Mouse (Mus musculus): Measurements from ENCODE around the gene Ephb3. TPM values are rescaled to one million over a fixed set of nuclear protein-coding genes. Genes with fewer than 3 reads are reported as not detected.
"Not testable (repeated sequence)": the region's sequence is repeated elsewhere in the genome, so short reads cannot be mapped to it uniquely, and the experiment has no call there.

Gene Ephb3
- not detected for polyA plus RNA-seq (2017; shearing (Covaris generic))

GRCm38 (mm10) chr16:21204367-21205092, at the start of gene Ephb3:
Ephb3 (plus strand) TSS chr16:21204755.
- peak; percentile 48 for ATAC-seq

DNA sequence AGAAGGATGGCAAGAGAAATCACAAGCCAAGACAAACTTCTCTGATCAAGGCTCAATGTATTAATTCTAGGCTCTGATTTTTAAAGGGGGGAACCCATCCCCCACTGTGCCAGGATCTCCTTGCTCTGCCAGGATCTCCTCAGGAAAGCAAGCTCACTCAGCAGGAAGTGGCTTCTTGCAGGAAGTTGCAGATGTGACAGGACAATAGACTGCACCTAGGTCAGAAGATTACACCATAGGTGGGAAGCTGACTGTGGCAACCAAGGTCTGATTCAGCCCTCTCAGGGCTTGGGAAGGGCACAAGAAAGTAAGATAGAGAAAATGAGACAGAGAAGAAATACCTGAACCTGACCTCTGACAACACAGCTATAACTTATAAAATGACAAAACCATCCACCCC, 48.3 kb upstream of the Ephb3 start:
- ATAC-seq, result not testable (repeated sequence)

DNA sequence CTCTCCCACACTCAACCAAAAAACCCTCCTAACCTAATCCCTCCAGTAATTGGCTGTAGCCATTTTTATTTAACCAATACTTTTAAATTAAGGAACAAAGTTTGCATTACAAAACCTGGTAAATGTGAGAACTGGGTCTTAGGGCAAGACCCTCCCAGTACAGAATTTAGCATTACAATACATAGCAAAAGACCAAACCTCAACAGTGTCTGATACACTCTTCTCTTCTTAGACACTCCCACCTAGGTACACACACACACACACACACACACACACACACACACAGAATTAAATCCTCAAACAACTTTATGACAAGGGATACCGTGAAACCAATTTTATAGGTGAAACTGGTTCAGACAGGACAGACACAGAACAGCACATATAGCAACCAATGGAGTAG, 45.3 kb upstream of the Ephb3 start:
- not testable (repeated sequence) for ATAC-seq

DNA sequence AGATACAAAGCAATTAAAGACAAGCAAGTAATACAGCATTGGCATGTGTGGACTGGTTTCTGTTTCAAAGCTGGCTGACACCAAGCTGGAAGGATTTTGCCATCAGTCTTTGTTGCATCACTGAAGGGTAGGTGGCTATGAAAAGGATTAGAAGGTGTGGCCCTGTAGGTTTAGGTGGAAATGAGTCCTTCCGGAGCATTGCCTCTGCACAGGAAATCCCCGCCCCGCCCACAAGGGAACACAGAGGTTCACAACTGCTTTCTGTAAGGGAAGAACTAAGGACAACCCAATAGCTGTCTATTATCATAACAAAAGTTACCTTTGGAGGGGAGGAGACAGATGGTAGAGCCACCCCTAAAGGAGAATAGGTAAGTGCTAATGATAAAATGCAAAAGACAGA, 41.1 kb upstream of the Ephb3 start:
- not testable (repeated sequence) for ATAC-seq

DNA sequence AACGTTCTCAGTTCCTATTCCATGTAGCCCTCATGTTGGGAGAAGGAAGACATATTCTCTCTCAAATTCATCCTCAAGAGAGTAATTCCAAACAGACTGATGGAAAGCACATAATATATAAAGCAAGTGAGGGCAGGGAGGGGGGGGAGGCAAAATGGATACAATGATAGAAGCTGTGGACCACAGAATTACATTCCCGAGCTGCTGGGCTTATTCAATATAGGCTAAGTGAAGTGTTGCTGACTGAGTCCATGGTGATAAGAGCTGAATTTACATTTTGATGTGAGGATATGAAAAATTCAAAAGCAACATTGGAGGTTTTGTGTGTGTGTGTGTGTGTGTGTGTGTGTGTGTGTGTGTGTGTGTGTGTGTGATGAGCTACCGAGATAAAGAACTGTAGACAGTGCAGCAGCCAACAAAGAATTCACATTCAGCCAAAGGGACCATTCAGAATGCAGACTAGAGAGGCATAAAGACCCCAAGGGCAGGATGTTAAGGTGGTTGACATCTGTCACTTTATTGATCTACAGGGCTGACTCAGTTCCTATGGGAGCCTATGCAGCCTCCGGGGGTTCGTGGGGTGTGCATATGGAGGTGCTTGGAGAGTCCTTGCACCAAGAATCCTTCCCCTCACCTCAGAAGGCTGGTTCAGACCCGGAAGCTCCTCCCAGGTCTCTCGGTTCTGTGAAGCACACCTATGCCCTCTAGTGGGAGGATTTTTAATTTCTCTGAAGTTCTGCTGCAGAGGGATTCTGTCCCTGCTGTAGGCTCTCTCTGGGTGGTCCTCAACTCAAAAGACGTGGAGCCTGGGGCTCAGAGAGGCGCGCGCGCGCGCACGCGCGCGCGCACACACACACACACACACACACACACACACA, 39.0 kb upstream of the Ephb3 start:
- peak; percentile 91 for ATAC-seq

DNA sequence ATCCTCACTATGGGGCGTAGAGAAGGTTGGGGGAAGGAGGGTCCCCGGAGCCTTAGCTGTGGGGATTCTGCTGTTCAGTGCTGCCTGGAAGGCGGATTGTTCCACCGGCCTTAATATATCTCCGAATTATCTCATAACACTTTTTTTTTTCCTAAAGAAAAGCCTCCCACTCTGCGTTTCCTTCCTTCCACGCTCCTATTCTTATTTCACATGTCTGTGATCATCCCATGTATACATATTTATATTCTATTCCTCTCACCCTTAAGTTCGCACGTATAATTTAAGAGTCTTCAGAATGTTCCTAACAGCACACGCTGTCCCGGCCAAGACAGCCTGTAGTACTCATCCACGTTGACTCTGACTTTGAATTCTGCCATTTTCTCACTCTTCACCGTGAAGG, 35.8 kb upstream of the Ephb3 start:
- ATAC-seq, result no peak

GRCm38 (mm10) chr16:21175236-21175635, 29.3 kb upstream of the Ephb3 start:
- ATAC-seq, result no peak

- ATAC-seq, result no peak
These were observed 22.4 kb upstream of the Ephb3 start for GRCm38 (mm10) chr16:21182108-21182507.

- ATAC-seq, result no peak
These were observed 19.9 kb upstream of the Ephb3 start for GRCm38 (mm10) chr16:21184697-21185096.

GRCm38 (mm10) chr16:21187568-21187967, 17.0 kb upstream of the Ephb3 start:
- no peak for ATAC-seq

- no peak for ATAC-seq
These were observed 16.2 kb upstream of the Ephb3 start for GRCm38 (mm10) chr16:21188345-21188744.

- ATAC-seq, result no peak
These were observed 13.0 kb upstream of the Ephb3 start for GRCm38 (mm10) chr16:21191569-21191968.

DNA sequence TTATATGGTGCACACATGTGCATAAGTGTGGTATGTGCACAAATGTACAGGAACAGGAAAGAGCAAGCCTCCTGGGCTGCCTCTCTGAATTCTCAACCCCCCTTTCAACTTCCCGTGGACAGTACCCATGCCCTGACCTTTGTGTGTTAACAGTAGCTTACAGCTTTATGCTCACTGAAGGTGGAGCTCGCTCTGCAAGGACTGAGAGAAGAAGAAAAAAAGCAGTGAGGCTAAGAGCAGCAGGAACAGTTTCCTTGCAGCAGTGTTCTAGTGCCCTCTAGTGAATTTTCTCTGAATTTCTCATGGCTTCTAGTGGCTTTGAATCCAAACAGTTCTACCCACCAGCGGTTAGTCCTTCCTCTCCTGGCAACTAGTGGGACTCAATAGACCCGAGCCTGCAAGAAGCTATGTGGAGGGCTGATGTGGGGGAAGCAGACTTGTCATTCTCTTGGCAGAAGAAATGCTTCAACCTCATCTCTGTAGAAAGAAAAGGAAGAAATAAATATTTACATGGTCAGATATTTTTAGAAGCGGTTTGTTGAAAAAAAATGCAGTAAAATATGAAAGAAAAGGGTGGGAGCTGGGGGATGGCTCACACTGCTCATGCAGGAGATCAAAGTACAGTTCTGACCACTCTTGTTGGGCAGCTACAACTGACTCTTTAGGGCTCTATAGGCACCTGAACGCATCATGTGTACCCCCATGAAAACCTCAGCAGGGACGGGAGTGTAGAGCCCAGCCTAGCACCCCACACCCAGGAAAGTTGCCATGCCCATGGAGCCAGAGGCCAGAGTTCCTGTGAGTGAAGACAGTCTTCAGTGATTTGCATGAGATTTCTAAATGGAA, 11.8 kb upstream of the Ephb3 start:
- no peak for ATAC-seq

DNA sequence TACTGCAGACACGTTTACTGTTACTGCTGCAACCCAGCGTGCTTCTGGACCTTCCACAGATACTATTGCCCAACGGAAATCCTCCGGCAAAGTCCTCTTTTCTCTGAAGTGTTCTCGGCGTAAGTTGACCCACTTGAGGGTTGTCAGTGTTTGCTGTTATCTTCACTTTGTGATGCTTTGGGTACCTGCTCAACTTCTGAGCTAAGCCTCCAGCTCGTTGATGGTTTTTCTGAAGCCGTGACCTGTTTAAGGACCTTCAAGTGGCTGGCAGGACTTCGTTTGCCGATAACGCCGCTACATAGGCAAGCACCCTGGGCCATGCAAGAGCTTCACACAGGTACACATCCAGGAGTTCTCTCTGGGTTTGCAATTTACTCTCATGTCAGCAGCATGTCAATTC, 10.4 kb upstream of the Ephb3 start:
- ATAC-seq, result no peak

GRCm38 (mm10) chr16:21195260-21195866, 9.2 kb upstream of the Ephb3 start:
- ATAC-seq, result no peak

DNA sequence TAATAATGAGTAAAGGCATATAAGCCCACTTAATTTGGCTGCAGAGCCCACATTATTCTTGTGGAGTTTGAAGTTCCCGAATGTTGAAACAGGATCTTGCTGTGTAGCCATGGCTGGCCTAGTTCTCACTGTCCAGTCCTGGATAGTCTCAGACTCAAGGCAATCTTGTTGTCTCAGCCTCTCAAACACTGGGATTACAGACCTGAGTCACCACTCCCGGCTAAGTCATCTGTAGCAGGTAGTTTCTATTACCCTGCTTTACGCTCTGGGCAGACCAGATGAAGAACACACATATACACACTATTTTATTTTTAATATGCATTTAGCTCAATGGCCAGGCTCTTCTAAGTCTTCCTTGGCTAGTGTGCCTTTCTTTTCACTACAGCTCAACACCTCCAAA, 8.0 kb upstream of the Ephb3 start:
- ATAC-seq, result no peak

GRCm38 (mm10) chr16:21197542-21197941, 7.0 kb upstream of the Ephb3 start:
- ATAC-seq, result no peak

- ATAC-seq, result no peak
These were observed 6.5 kb upstream of the Ephb3 start for GRCm38 (mm10) chr16:21198006-21198405.

DNA sequence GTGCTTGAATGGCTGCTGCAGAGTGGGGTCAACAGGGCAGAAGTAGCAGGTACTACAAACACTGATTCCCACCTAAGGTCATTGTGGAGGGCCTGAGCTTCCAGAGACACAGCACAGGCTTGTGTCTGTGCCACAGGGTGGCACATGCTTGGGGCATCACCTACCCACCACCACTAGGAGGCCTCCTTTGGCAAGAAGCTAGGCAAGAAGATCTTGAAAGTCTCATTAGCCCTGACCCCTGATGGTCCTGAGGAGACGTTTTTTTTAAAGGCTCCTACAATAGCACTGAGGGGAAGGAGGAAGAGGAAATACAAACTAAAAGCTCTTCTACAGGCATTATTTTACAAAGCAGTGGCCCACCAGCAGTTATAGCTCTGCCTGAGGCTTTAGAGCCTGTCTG, 6.0 kb upstream of the Ephb3 start:
- ATAC-seq, result no peak

DNA sequence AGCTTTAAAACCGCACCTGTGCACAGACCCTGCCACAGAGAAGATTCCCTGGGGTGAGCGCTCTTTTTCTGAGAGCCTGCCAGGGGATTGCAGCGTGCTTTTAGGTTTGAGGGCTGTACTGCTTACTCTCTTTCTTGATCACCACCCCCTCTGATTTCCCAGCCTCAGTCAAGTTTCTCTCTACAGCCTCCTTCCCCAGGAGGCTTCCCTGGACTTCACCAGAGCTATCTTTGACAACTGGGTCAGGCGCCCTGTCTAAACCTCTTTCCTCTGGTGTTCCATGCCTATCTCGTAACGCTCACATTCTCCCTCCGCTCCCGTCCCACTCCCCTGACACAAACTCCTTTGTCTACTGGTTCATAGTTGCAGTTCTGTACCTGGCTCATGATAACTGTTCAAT, 5.1 kb upstream of the Ephb3 start:
- ATAC-seq, result no peak

GRCm38 (mm10) chr16:21202731-21203130, 1.8 kb upstream of the Ephb3 start:
- no peak for ATAC-seq

GRCm38 (mm10) chr16:21205093-21205886, 735 bp downstream of the Ephb3 start:
- ATAC-seq, result no peak

Data from inflammation-experienced regulatory T-cells, adult 6 months (primary cell).